Mouse (Mus musculus) neural tube, embryonic 15.5 days (tissue): ENCODE data around the gene Vsig4. TPM values are rescaled to one million over a fixed set of nuclear protein-coding genes. Genes with fewer than 3 reads are reported as not detected.

ENCODE experiments used
- microRNA counts: library from miRNA; unstranded; fragments of <30 nt; microRNA quantifications from one replicate; lab custom pipeline; 2016
- microRNA-seq: library from miRNA; unstranded; fragments of <30 nt; microRNA quantifications from one replicate; pipeline ENCODE4, GENCODE M21; 2017
- polyA plus RNA-seq: library from polyadenylated mRNA; unstranded; fragments of >200 nt; fragmentation: Nextera tagmentation; extraction: Ambion mirVana; gene quantifications from 2 replicates; pipeline ENCODE4 v1.2.1, GENCODE M21; 2015

Vsig4 gene
- polyA plus RNA-seq, 1 experiment from 2014 or later = not detected

MicroRNA genes within 50 kb of the gene (microRNA counts, 519-probe panel; counts per million panel counts)
- 2,535 counts per million, percentile 59 among the panel's probes with 10 or more counts for microRNA mmu-miR-223 (lab: Ali Mortazavi, UCI)

Small RNA genes lying within 50 kb of the gene (microRNA-seq; reads per million reads assigned to microRNA genes)
- gene Mir223 = 109 reads per million, percentile 55 among the genes with 10 or more reads in this experiment

Other genes starting within 250 kb of the Vsig4 start
- gene Msn, start 197.4 kb downstream of the Vsig4 start, polyA plus RNA-seq = 39.5 and 66.4 TPM in 2 replicates
- 3.0 and 6.2 TPM in 2 replicates for gene Heph, start 161.9 kb upstream of the Vsig4 start, polyA plus RNA-seq
- not detected in 2 replicates for gene Hsf3, start 162.9 kb upstream of the Vsig4 start, polyA plus RNA-seq